Mouse (Mus musculus): ENCODE measurements at regions not wholly inside any gene's neighbourhood (a gene's known extent, or its start where the extent isn't known, plus 50 kb on each side); places are given as distances from the start of the nearest gene placed in this dataset.

- Histone ChIP-seq H3K27ac (no peak overlapping the region), H3K9me3 (no peaks in the 10 kb centered on the region), H3K4me3 (no peak overlapping the region), H3K27me3 (no peaks in the 10 kb centered on the region), H3K4me2 (no peak overlapping the region), H3K36me3 (no peaks in the 10 kb centered on the region), H3K4me1 (peaks cover 11% of the 10 kb centered on the region), H3K9ac (no peak overlapping the region)
- WGBS = 97% methylated on average over 2 of the region's 2 CpGs
- no peak for ATAC-seq (ENCODE audit: borderline replicate concordance, extremely low read depth, low FRiP score, low TSS enrichment)
These were observed 126.5 kb upstream of the Krr1 start for GRCm38 (mm10) chr10:111845946-111846345.

DNA sequence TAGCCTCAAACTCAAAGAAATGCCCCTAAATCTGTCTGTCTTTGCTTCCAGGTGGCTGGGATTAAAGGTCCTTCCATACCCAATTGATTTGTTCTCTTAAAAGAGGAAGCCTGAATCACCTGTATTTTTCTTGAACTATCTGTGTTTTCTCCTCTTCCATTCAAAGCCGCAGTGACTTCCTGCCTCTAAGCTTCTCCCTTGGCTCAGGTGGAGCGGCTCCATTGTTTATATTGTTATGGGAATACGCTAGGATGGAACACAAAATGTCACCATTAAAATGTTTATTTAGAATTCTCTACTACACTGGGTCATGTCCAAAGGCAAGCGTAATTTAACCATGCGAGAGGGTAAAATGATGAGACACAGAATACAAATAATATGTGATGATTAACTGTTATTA is 118.2 kb upstream of the Krr1 start:
- ATAC-seq (ENCODE audit: borderline replicate concordance, extremely low read depth, low FRiP score, low TSS enrichment) = no peak

GRCm38 (mm10) chr10:111855496-111855895 is 117.0 kb upstream of the Krr1 start:
- Histone ChIP-seq H3K9me3 (no peaks in the 10 kb centered on the region), H3K27ac (no peak overlapping the region), H3K4me1 (peaks cover 8% of the 10 kb centered on the region; the same call in 1 of the 2 replicates), H3K27me3 (no peaks in the 10 kb centered on the region), H3K9ac (no peak overlapping the region), H3K4me3 (no peak overlapping the region), H3K36me3 (no peaks in the 10 kb centered on the region), H3K4me2 (no peak overlapping the region)
- ATAC-seq (ENCODE audit: borderline replicate concordance, extremely low read depth, low FRiP score, low TSS enrichment) = no peak
- WGBS = 77% methylated on average over 18 of the region's 18 CpGs

More for the DNA sequence above, 118.2 kb upstream of the Krr1 start:
- 59% methylated on average over 5 of the region's 5 CpGs for WGBS
- Histone ChIP-seq H3K36me3 (no peaks in the 10 kb centered on the region), H3K9me3 (no peaks in the 10 kb centered on the region), H3K27ac (no peak overlapping the region), H3K9ac (no peak overlapping the region), H3K27me3 (no peaks in the 10 kb centered on the region), H3K4me1 (peaks cover 8% of the 10 kb centered on the region; the same call in 1 of the 2 replicates), H3K4me2 (no peak overlapping the region), H3K4me3 (no peak overlapping the region)

DNA sequence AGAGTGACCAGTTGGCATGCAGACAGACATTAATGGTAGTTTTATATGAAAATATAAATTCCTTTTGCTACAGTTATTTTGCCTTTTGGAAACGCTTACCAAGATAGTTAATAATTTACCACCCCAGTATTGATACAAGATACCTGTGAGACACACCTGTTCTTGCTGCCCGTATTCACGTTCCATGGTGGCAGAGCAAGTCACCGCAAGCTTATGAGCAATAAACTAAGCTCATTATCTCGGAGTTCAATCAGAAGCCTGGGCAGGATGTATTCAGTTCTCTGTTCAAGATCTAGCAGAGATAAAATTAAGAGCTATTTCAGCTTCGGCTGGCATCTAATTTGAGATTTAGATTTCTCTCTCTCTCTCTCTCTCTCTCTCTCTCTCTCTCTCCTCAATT is 114.1 kb upstream of the Krr1 start:
- H3K4me2 ChIP-seq = no peak overlapping the region
- H3K9ac ChIP-seq = no peak overlapping the region
- no peaks in the 10 kb centered on the region for H3K9me3 ChIP-seq
- 62% methylated on average over 6 of the region's 6 CpGs for WGBS
- peaks cover 2% of the 10 kb centered on the region; the same call in 1 of the 2 replicates for H3K4me1 ChIP-seq
- no peak for ATAC-seq (ENCODE audit: borderline replicate concordance, extremely low read depth, low FRiP score, low TSS enrichment)
- no peak overlapping the region for H3K27ac ChIP-seq
- H3K36me3 ChIP-seq = no peaks in the 10 kb centered on the region
- H3K4me3 ChIP-seq = no peak overlapping the region
- H3K27me3 ChIP-seq = no peaks in the 10 kb centered on the region

GRCm38 (mm10) chr10:111865286-111865830 is 107.1 kb upstream of the Krr1 start:
- no peaks in the 10 kb centered on the region for H3K4me1 ChIP-seq
- H3K9me3 ChIP-seq = no peaks in the 10 kb centered on the region
- no peak overlapping the region for H3K9ac ChIP-seq
- 77% methylated on average over 8 of the region's 8 CpGs for WGBS
- no peaks in the 10 kb centered on the region for H3K36me3 ChIP-seq
- no peak for ATAC-seq (ENCODE audit: borderline replicate concordance, extremely low read depth, low FRiP score, low TSS enrichment)
- no peak overlapping the region for H3K27ac ChIP-seq
- no peaks in the 10 kb centered on the region for H3K27me3 ChIP-seq
- no peak overlapping the region for H3K4me3 ChIP-seq
- H3K4me2 ChIP-seq = no peak overlapping the region

- ATAC-seq (ENCODE audit: borderline replicate concordance, extremely low read depth, low FRiP score, low TSS enrichment) = no peak
- no peaks in the 10 kb centered on the region for H3K36me3 ChIP-seq
- H3K4me2 ChIP-seq = no peak overlapping the region
- H3K9me3 ChIP-seq = no peaks in the 10 kb centered on the region
- H3K4me1 ChIP-seq = no peaks in the 10 kb centered on the region
- no peak overlapping the region for H3K27ac ChIP-seq
- 61% methylated on average over 6 of the region's 6 CpGs for WGBS
- H3K9ac ChIP-seq = no peak overlapping the region
- H3K27me3 ChIP-seq = no peaks in the 10 kb centered on the region
- no peak overlapping the region for H3K4me3 ChIP-seq
These were observed 105.4 kb upstream of the Krr1 start for GRCm38 (mm10) chr10:111867102-111867501.

- no peaks in the 10 kb centered on the region for H3K4me1 ChIP-seq
- ATAC-seq (ENCODE audit: borderline replicate concordance, extremely low read depth, low FRiP score, low TSS enrichment) = no peak
- no peak overlapping the region for H3K27ac ChIP-seq
- no peaks in the 10 kb centered on the region for H3K36me3 ChIP-seq
- WGBS = 33% methylated on average over 6 of the region's 6 CpGs
- H3K9ac ChIP-seq = no peak overlapping the region
- H3K27me3 ChIP-seq = no peaks in the 10 kb centered on the region
- no peak overlapping the region for H3K4me2 ChIP-seq
- H3K9me3 ChIP-seq = no peaks in the 10 kb centered on the region
- H3K4me3 ChIP-seq = no peak overlapping the region
These were observed 104.9 kb upstream of the Krr1 start for GRCm38 (mm10) chr10:111867538-111867937.

- Histone ChIP-seq H3K4me1 (no peaks in the 10 kb centered on the region), H3K9ac (no peak overlapping the region), H3K9me3 (no peaks in the 10 kb centered on the region), H3K27ac (no peak overlapping the region), H3K4me3 (no peak overlapping the region), H3K4me2 (no peak overlapping the region), H3K27me3 (no peaks in the 10 kb centered on the region), H3K36me3 (no peaks in the 10 kb centered on the region)
- no peak for ATAC-seq (ENCODE audit: borderline replicate concordance, extremely low read depth, low FRiP score, low TSS enrichment)
- 75% methylated on average over 3 of the region's 3 CpGs for WGBS
These were observed 92.1 kb upstream of the Krr1 start for GRCm38 (mm10) chr10:111880354-111880753.

DNA sequence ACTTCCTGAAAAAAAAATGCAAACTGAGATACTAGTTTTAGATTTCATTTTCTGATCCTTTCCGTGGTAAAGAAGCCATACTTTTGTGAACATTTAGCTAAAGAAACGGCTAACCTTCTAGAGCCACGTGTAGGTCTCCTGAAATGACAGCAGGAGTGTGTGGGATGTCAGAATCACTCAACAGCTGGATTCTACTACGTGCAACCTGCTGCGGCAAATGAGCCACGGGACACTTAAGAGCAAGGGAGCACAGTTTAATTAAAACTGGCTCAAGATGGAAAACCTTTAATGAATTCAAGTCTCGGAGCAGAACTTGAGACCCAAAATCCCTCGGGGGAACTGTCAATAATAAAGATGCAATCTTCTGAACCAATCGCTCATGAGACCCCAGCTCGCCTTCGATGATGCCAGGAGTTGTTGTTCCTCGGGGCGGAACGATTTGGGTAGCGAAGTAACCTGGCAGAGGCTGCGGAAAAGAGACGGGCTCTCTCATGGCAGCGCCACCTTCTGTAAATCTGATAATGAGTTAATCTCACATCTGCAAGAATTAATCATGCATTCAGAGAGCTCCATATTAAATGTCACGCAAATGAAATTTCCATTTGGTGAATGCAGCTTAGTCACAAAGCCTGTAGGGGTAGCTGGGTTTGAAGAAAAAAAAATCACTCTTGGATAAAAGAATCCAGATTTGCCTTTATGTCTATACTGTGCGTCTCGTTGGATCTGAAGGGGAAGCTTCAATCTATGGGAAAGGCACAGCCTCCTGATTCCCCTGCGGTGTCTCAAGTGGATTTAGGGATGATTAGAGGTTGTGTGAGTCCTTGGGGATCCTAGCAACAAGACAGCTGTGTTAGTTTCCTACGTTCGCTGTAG is 90.9 kb upstream of the Krr1 start:
- no peaks in the 10 kb centered on the region for H3K36me3 ChIP-seq
- H3K4me1 ChIP-seq = no peaks in the 10 kb centered on the region
- no peak for ATAC-seq (ENCODE audit: borderline replicate concordance, extremely low read depth, low FRiP score, low TSS enrichment)
- 78% methylated on average over 24 of the region's 24 CpGs for WGBS
- H3K4me2 ChIP-seq = no peak overlapping the region
- H3K9me3 ChIP-seq = no peaks in the 10 kb centered on the region
- no peak overlapping the region for H3K4me3 ChIP-seq
- H3K27ac ChIP-seq = no peak overlapping the region
- H3K27me3 ChIP-seq = no peaks in the 10 kb centered on the region
- H3K9ac ChIP-seq = no peak overlapping the region

DNA sequence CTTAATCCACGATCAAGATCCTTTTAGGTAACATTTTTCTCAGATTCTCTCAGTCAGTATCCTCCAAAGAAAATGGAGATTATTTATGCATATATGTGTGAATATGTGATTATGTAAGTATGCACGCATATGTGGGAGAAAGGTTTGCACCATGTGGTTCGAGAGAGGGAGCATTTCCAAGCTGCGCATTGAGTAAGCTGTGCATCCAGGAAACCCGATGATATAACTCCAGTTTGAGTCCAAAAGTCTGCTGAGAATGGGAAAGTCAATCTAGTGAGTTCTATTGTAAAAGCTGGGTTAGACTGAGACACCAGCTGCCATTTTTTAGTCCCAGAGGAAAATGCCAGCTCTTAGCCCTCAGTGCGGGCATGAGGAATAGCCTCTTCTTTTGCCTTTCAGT is 89.9 kb upstream of the Krr1 start:
- 92% methylated on average over 6 of the region's 6 CpGs for WGBS
- H3K4me3 ChIP-seq = no peak overlapping the region
- no peaks in the 10 kb centered on the region for H3K27me3 ChIP-seq
- H3K4me1 ChIP-seq = no peaks in the 10 kb centered on the region
- ATAC-seq (ENCODE audit: borderline replicate concordance, extremely low read depth, low FRiP score, low TSS enrichment) = no peak
- no peaks in the 10 kb centered on the region for H3K36me3 ChIP-seq
- H3K4me2 ChIP-seq = no peak overlapping the region
- H3K9ac ChIP-seq = no peak overlapping the region
- H3K27ac ChIP-seq = no peak overlapping the region
- no peaks in the 10 kb centered on the region for H3K9me3 ChIP-seq

- H3K27me3 ChIP-seq = no peaks in the 10 kb centered on the region
- H3K4me1 ChIP-seq = no peaks in the 10 kb centered on the region
- H3K36me3 ChIP-seq = no peaks in the 10 kb centered on the region
- H3K27ac ChIP-seq = no peak overlapping the region
- no peak overlapping the region for H3K9ac ChIP-seq
- ATAC-seq (ENCODE audit: borderline replicate concordance, extremely low read depth, low FRiP score, low TSS enrichment) = no peak
- WGBS = 72% methylated on average over 4 of the region's 4 CpGs
- no peak overlapping the region for H3K4me2 ChIP-seq
- H3K9me3 ChIP-seq = no peaks in the 10 kb centered on the region
- no peak overlapping the region for H3K4me3 ChIP-seq
These were observed 87.8 kb upstream of the Krr1 start for GRCm38 (mm10) chr10:111884701-111885100.

DNA sequence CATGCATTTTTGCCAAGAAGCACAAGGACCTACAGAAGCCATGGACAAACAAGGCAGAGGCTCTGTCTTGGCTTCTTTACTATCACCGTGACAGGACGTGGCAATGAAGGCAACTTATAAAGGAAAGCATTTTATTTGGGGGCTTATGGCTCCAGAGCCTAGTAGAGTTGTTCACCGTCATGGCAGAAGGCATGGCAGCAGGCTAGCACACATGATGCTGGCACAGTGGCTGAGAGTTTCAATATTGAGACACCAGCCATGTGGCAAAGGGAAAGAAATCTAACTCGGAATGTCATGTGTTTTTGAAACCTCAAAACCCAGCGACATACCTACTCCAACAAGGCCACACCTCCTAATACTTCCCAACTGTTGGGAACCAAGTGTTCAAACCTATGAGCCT is 83.4 kb upstream of the Krr1 start:
- Histone ChIP-seq H3K4me3 (no peak overlapping the region), H3K9ac (no peak overlapping the region), H3K27ac (no peak overlapping the region), H3K36me3 (no peaks in the 10 kb centered on the region), H3K27me3 (no peaks in the 10 kb centered on the region), H3K4me1 (peaks cover 8% of the 10 kb centered on the region; the same call in 1 of the 2 replicates), H3K9me3 (no peaks in the 10 kb centered on the region), H3K4me2 (no peak overlapping the region)
- ATAC-seq (ENCODE audit: borderline replicate concordance, extremely low read depth, low FRiP score, low TSS enrichment) = no peak
- WGBS = 88% methylated on average over 5 of the region's 5 CpGs
